Mouse (Mus musculus): ENCODE results near the gene 2010300C02Rik.
A peak's percentile ranks its signal among the peaks of the same experiment; 100 is the strongest.

2010300C02Rik gene

GRCm38 (mm10) chr1:37667386-37667785 is 52.5 kb downstream of the 2010300C02Rik start:
- no peak for DNase-seq (ENCODE audit: low read depth, low spot score)

DNA sequence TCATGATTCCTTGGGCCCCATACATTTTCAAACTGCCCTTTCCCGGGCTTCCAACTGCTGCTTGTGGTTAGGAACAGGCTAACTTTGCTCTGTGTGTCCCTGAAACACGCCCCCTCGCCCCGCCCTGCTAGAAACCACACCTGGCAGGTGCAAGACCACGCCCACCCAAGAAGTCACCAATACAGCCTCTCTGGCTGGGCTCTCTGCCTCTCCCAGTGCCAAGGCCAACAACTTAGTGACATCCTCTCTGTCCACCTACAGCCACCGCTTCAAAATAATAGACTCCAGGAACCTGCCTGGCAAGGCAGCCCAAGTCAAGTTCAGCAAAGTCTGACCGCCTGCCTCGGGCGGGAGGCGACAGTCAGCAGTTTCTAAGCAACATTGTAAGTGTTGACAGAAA is 53.3 kb downstream of the 2010300C02Rik start:
- no peak for DNase-seq (ENCODE audit: low read depth, low spot score)

- DNase-seq (ENCODE audit: low read depth, low spot score): no peak
Measured at GRCm38 (mm10) chr1:37665539-37666323, 54.2 kb downstream of the 2010300C02Rik start.

DNA sequence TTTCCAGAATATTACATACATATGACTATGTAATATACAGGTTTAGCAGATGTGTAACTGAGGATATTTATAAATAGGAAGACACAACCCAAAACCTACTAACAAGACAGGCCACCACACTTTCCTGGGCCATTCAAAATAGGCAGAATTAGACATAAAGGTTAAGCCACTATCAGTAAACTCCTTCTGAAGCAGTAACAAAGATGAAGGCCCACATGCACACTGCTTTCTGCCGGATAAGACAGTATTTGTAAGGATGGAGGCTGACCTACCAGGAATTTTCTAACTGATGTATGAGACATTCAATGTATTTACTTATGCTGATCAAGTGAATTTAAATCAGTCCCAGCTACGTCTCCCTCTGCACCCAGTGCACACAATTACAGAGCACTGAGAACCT is 55.4 kb downstream of the 2010300C02Rik start:
- DNase-seq (ENCODE audit: low read depth, low spot score): no peak

- no peak for DNase-seq (ENCODE audit: low read depth, low spot score)
Measured at GRCm38 (mm10) chr1:37663606-37664005, 56.3 kb downstream of the 2010300C02Rik start.

- DNase-seq (ENCODE audit: low read depth, low spot score): no peak
Measured at GRCm38 (mm10) chr1:37656017-37656416, 63.9 kb downstream of the 2010300C02Rik start.

DNA sequence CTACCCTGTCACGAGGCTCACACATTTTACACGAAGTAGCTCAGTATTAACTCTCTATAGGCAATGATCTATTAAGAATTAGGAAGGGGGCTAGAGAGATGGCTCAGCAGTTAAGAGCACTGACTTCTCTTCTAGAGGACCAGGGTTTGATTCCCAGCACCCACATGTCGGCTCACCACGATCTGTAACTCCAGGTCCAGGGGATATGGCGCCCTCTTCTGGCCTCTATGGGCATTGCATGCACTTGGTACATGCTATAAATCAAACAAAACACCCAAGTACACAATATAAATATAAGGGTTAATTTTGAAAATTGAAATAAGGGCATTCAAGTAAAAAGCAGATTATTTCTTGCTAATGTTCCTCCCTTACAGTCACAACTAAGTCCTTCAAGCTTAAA is 65.9 kb downstream of the 2010300C02Rik start:
- no peak for DNase-seq (ENCODE audit: low read depth, low spot score)

DNA sequence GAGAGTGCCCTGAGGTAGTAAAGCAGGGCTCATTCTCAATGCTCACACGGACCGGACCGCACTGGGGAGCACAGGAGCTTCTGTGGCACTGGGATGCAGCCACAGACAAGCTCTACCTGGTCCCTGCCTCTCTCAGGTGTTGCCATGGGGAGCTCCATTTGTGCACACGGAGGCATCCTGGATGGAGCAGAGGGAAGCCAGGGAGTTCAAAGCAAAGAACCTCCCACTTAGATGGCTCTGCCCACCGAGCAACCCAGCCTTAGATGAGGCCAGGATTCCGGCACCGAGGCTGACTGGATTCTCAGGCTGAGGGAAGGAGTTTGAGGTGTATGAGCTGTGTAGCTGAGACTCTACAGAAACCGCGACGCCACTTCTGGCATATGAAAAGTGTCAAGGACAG is 72.8 kb downstream of the 2010300C02Rik start:
- no peak for DNase-seq (ENCODE audit: low read depth, low spot score)

DNA sequence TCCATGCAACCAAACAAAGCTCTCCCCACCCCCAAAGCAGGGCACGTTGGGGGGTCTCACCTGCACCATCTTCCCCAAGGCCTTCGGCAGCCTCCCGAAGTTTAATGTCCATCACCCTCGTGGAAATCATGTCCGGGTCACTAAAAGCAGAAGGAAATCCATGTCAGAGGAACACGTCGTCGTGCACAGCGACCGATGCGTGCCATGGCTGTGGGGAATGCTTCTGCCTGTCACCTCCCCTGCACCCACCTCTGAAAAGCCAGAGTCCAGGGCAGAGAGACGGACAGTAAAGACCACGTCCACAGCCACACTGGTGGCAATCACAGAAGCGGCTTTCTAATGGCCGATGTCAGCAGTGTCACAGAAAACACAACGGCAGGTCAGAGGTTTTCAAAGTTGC is 75.4 kb downstream of the 2010300C02Rik start:
- no peak for DNase-seq (ENCODE audit: low read depth, low spot score)

DNA sequence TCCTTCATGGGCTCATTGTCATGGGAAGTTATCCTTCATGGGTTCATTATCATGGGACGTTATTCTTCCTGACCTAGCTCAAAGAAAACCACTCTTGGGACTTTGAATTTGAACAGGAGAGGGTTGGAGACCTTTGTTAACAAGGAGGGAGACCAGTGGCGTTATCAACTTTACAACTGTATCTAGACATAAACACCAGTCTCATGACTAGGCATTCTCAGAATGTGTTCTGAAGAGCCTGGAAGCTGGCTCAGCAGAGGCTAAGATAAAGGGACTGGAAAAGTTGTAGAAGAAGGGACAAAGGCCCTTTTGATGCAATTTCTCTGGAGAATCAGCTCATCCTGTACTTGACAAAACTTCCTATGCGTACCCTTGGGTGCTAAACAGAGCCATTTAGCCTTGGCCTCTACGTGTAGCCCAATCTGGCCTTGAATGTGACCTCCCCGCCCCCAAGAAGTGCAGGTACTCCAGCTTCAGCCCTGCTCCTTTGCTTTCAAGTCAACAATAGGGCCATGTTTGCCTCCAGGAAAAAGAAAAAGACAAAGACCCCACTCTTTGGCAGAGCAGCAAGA is 76.0 kb downstream of the 2010300C02Rik start:
- DNase-seq (ENCODE audit: low read depth, low spot score): no peak

GRCm38 (mm10) chr1:37641361-37641760 is 78.5 kb downstream of the 2010300C02Rik start:
- DNase-seq (ENCODE audit: low read depth, low spot score): no peak

GRCm38 (mm10) chr1:37639101-37639500 is 80.8 kb downstream of the 2010300C02Rik start:
- peak; percentile 48 for DNase-seq (ENCODE audit: low read depth, low spot score)

DNA sequence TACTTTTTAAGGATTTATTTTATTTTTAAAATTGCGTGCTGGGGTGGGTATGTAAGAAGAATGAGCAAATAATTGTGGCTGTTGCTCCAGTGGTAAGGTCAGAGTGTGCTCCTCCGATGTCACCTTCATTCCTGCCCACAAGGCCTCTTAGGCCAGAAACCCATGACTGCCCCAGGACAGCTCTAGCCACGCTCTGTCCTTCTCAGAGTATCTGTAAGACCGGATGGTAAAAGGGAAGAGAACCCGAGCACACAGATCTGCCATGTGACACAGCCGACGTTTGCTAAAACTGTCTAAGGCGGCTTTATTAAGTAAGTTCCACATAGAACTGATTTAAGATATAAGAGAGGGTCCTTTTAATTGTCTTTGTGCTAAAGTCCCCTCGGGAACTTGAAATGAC is 81.3 kb downstream of the 2010300C02Rik start:
- no peak for DNase-seq (ENCODE audit: low read depth, low spot score)

DNA sequence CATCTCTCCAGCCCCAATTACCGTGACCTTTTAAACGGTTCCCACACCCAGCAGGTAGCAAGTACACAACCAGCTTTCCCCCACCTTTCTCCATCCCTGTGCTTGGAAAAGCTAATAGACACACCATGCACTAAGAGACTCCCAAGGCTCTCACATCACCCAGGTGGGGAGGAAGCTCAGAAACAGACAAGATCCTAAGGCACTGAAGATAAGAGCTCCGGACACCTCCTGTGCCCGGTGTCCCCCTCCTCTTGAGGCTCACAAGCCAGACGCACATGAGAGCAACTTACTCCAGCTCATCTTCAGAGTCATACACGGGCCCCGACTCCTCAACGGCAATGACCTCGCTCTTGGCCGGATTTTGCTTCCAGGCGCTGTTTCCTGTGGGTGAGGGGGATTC is 82.3 kb downstream of the 2010300C02Rik start:
- no peak for DNase-seq (ENCODE audit: low read depth, low spot score)

GRCm38 (mm10) chr1:37636824-37637223 is 83.1 kb downstream of the 2010300C02Rik start:
- DNase-seq (ENCODE audit: low read depth, low spot score): no peak

- no peak for DNase-seq (ENCODE audit: low read depth, low spot score)
Measured at GRCm38 (mm10) chr1:37636169-37636568, 83.7 kb downstream of the 2010300C02Rik start.

DNA sequence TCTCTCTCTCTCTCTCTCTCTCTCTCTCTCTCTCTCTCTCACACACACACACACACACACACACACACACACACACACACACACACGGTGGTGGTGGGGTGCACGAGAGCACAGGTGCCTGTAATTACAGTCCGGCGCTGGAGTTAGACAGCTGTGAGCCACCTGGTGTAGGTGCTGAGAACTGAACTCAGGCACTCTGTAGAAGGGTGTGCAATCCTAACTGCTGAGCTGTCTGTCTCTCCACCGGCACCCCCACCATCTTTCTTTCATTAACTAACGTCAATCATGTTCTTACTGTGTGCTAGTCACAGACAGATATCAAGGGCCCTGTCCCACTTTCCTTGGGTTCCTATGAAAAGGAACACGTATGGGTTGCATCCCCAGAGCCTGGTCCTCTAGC is 84.2 kb downstream of the 2010300C02Rik start:
- DNase-seq (ENCODE audit: low read depth, low spot score): no peak

DNA sequence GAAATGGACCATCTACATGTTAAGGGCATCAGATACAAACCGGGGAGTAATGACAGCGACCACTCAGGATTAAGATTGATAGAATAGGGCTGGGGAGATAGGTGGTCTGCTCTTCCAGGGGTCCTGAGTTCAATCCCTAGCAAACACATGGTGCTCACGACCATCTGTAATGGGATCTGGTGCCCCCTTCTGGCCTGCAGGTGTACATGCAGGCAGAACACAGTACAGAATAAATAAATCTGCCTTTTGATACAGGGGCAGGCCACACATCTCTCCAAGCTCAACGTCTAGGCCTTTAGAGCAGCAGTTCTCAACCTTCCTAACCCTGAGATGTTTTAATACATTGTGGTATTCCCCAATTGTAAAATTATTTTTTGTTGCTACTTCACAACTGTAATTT is 85.2 kb downstream of the 2010300C02Rik start:
- DNase-seq (ENCODE audit: low read depth, low spot score): peak; percentile 6

GRCm38 (mm10) chr1:37633516-37633915 is 86.4 kb downstream of the 2010300C02Rik start:
- DNase-seq (ENCODE audit: low read depth, low spot score): no peak

DNA sequence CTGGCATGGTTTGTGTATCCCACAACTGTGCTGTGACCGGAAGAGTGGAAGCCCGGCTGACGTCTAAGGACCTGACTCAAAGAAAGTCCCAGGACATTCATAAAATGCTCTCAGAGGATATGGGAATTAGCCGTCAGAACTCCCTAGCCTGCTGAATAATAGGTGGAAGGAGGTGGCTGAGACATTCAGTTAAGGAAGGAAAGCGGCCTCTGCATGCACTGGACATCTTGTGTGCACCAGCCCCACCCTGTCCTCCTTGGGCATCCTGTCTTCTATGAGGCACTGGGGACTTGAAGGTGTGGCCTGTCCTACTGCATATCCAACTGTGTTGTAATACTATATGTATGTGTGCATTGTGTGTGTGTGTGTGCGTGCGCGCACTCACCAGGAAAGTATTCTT is 87.5 kb downstream of the 2010300C02Rik start:
- no peak for DNase-seq (ENCODE audit: low read depth, low spot score)

DNA sequence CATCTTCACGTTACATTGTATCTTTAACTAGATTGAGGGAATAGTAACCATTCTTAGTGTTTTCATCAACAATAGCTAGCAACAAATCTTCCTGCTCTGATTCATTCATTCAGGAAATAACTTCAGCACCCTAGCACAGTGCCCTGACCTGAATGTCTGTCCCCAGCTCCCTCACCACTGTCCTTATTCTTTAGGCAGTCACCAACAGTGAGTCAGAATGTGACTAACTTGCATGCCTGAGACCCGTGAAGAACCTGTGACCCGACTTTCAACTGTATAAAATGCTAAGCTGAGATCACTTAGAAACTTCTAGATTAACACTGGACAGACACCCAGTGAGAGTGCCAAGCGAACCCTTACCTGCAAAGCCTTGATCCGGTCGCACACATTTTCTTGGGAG is 88.4 kb downstream of the 2010300C02Rik start:
- DNase-seq (ENCODE audit: low read depth, low spot score): no peak

- DNase-seq (ENCODE audit: low read depth, low spot score): no peak
Measured at GRCm38 (mm10) chr1:37630412-37631210, 89.3 kb downstream of the 2010300C02Rik start.

DNA sequence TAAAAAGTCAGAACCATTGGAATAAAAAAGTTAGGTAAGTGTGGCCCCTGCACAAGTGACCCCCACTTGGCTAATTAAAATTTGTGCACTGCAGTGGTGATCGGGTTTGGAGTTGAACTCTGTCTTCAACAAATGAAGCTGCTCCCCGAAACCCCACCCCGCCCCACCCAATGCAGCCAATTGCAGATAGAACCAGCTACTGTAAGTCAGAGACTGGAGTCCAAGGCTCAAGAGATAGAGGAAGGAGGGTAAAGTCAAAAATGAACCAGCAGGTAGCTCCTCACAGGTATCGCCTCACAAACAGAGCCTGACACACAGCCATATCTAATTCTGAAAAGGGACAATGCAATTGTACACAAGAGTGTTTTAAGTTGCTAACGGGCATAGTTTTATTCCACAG is 90.0 kb downstream of the 2010300C02Rik start:
- DNase-seq (ENCODE audit: low read depth, low spot score): no peak

All from retina, postnatal 7 days (tissue).